Mouse (Mus musculus): ENCODE results near the gene Myo1c. TPM values are rescaled to one million over a fixed set of nuclear protein-coding genes. Genes with fewer than 3 reads are reported as not detected.

Gene Myo1c
- polyA plus RNA-seq, 1 experiment from 2014 or later = 62.1 TPM

Other genes with a start within 250 kb of the Myo1c start
- 34.7 and 54.2 TPM in 2 replicates for gene Serpinf1, start 227.8 kb upstream of the Myo1c start, polyA plus RNA-seq (2015; fragmentation: Nextera tagmentation; extraction: Ambion mirVana)
- gene Serpinf2, start 210.9 kb upstream of the Myo1c start, polyA plus RNA-seq (2015; fragmentation: Nextera tagmentation; extraction: Ambion mirVana) = 0.35 and 4.3 TPM in 2 replicates
- 3.1 and 4.5 TPM in 2 replicates for gene Wdr81, start 195.8 kb upstream of the Myo1c start, polyA plus RNA-seq (2015; fragmentation: Nextera tagmentation; extraction: Ambion mirVana)
- 7.9 and 13.4 TPM in 2 replicates for gene Tlcd2, start 188.8 kb upstream of the Myo1c start, polyA plus RNA-seq (2015; fragmentation: Nextera tagmentation; extraction: Ambion mirVana)
- 24.8 and 37.1 TPM in 2 replicates for gene Prpf8, start 163.7 kb upstream of the Myo1c start, polyA plus RNA-seq (2015; fragmentation: Nextera tagmentation; extraction: Ambion mirVana)
- 7.7 and 9.2 TPM in 2 replicates for gene Rilp, start 140.4 kb upstream of the Myo1c start, polyA plus RNA-seq (2015; fragmentation: Nextera tagmentation; extraction: Ambion mirVana)
- gene Scarf1, start 137.0 kb upstream of the Myo1c start, polyA plus RNA-seq (2015; fragmentation: Nextera tagmentation; extraction: Ambion mirVana) = 10.4 and 13.0 TPM in 2 replicates
- gene Slc43a2, start 118.8 kb upstream of the Myo1c start, polyA plus RNA-seq (2015; fragmentation: Nextera tagmentation; extraction: Ambion mirVana) = 2.6 and 5.1 TPM in 2 replicates
- gene Pitpna, start 62.4 kb upstream of the Myo1c start, polyA plus RNA-seq (2015; fragmentation: Nextera tagmentation; extraction: Ambion mirVana) = 63.4 and 75.2 TPM in 2 replicates
- 19.6 and 28.8 TPM in 2 replicates for gene Inpp5k, start 19.5 kb upstream of the Myo1c start, polyA plus RNA-seq (2015; fragmentation: Nextera tagmentation; extraction: Ambion mirVana)
- gene Crk, start 28.8 kb downstream of the Myo1c start, polyA plus RNA-seq (2015; fragmentation: Nextera tagmentation; extraction: Ambion mirVana) = 82.3 and 95.8 TPM in 2 replicates
- 611 and 667 TPM in 2 replicates for gene Ywhae, start 82.4 kb downstream of the Myo1c start, polyA plus RNA-seq (2015; fragmentation: Nextera tagmentation; extraction: Ambion mirVana)
- 0.13 and 0.51 TPM in 2 replicates for gene Doc2b, start 145.5 kb downstream of the Myo1c start, polyA plus RNA-seq (2015; fragmentation: Nextera tagmentation; extraction: Ambion mirVana)